Mouse (Mus musculus) left cerebral cortex, postnatal 10 days (tissue): ENCODE data around the gene Atp5k. TPM values are rescaled to one million over a fixed set of nuclear protein-coding genes. Genes with fewer than 3 reads are reported as not detected.

Source experiments
- DNase-seq, 2 experiments: peaks; one replicate each; pipeline ENCODE4 v3.0.0; 2021 to 2022; ENCODE audit warnings: low spot score in 2 of 2, mixed read lengths in 1 of 2; ENCODE audit errors: extremely low spot score in 1 of 2
- intact Hi-C: fragments of 180-260 bp; cut with DNase I; formaldehyde crosslinking; loops from one replicate; pipeline ENCODE4 v1.15.1; 2025
- total RNA-seq, 2 experiments: library from RNA; stranded (reverse); gene quantifications; 2 replicates each; pipeline ENCODE4 v1.2.3; 2021

Atp5k gene
- 100 to 1,000 TPM; 252 to 262 TPM for total RNA-seq

- peak; percentile 92 to 94 for DNase-seq
- intact Hi-C loops: loop anchor here (5.0 kb wide), 1 partner anchor 67 kb away; the partner anchor contains the start of gene Gm42517
Measured at GRCm38 (mm10) chr5:108433804-108434587, at the start of gene Atp5k. Gene Atp5k (minus strand): TSS chr5:108434448.

GRCm38 (mm10) chr5:108483006-108483405, 48.8 kb upstream of the Atp5k start:
- intact Hi-C loops: no loop called here
- DNase-seq: no peak

- DNase-seq: no peak
- intact Hi-C loops: no loop called here
Measured at GRCm38 (mm10) chr5:108475977-108476376, 41.7 kb upstream of the Atp5k start.

DNA sequence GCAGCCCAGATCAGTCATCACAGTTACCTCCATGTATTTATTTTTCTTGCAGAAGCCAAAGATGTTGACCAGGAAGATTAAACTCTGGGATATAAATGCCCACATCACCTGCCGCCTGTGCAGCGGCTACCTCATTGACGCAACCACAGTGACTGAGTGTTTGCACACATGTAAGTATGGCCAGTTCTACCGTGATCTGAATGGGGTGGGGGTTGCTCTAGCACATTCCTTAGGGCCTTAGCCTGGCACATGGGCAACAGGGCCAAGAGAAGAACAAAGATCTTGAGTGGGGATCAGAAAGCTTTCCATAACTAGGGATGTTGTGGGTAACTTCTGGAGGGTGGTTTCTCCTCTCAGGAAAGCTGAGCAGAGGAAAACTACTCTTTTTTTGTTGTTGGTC, 39.5 kb upstream of the Atp5k start:
- DNase-seq: no peak
- intact Hi-C loops: no loop called here

- intact Hi-C loops: no loop called here
- DNase-seq: no peak
Measured at GRCm38 (mm10) chr5:108469617-108470016, 35.4 kb upstream of the Atp5k start.

DNA sequence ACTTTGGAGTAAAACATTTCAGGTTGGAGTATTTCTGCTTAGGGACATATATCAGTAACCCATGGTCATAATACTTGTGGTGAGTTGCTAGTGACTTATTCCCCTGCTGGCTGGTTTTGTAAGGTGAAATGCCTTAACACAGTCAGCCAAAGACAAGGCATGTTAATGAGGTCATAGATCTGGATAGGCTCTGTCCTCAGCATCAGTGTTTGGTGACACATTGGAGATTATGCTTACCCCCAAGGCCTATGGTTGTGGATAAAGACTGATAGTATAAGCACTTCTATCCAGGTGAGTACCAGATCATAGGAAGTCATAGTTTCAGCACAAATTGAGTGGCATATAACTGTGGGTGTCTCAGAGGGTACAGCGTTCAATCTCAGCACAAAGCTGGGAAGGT, 32.4 kb upstream of the Atp5k start:
- no peak for DNase-seq
- intact Hi-C loops: no loop called here

- no peak for DNase-seq
- intact Hi-C loops: no loop called here
Measured at GRCm38 (mm10) chr5:108465131-108465891, 31.1 kb upstream of the Atp5k start.

DNA sequence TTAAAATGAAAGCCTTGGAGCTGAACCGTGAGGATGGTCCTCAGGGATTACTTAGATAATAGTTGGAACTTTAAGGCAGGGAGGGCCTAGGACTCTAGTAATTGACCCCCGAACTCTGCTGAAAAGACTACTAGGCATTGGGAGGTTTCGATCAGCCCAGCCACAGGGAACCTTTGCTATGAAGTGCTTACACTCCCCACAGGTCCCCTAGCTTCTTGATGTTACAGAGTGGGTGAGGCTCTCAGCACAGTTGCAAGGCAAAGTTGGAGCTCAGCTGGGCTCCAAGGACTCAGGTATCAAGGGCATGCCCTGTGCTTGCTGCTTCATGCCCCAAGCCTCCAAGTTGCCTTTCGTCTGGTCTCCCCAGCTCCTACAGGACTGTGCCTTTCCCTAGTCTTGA, 28.2 kb upstream of the Atp5k start:
- intact Hi-C loops: loop anchor here (5.0 kb wide), 1 partner anchor 95 kb away; the partner anchor contains the start of gene Gm42517

GRCm38 (mm10) chr5:108461082-108462065, 27.1 kb upstream of the Atp5k start, which contains the start of gene Pcgf3:
Gene Pcgf3 (plus strand): TSS chr5:108461232.
- intact Hi-C loops: loop anchor here (5.0 kb wide), 1 partner anchor 94 kb away; the partner anchor contains the start of gene Gm42517
- DNase-seq: peak; percentile 95 to 98

More for the DNA sequence above, 28.2 kb upstream of the Atp5k start:
- no peak for DNase-seq

DNA sequence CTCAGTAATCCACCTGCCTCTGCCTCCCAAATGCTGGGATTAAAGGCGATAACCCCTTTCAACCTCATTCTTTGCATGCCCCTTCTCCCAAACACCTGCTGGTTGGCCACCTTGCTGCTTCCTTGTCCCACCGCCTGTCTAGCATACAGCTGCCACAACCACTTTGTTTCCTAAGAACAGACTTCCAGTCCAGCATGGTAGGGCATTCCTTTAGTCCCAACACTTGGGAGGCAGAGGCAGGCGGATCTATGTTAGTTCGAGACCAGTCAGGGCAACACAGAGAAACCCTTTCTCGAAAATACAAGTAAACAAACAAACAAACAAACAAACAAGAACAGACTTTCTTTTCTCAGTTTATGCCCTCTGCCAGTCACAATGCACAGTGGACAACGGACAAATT, 26.2 kb upstream of the Atp5k start:
- DNase-seq: no peak
- intact Hi-C loops: loop anchor here (5.0 kb wide), 1 partner anchor 93 kb away; the partner anchor contains the start of gene Gm42517

DNA sequence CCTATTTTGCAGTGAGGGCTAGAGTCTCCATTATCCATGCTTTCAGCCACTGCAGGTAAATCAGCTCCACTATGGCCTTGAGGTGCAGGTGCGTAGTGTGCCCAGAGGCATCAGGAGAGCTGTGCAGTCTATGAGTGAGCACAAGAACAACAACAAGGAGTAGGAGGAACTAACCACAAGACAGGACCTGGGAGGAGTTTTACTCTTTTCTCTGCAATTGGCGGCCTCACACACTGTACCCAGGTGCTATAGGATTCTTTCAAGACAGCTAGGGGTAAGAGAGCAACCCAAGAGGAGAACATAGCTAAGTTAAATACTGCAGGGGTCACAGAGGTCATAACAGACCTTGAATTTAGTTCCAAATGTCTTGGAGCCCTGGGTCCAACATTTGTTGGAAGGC, 24.5 kb upstream of the Atp5k start:
- intact Hi-C loops: no loop called here
- no peak for DNase-seq

DNA sequence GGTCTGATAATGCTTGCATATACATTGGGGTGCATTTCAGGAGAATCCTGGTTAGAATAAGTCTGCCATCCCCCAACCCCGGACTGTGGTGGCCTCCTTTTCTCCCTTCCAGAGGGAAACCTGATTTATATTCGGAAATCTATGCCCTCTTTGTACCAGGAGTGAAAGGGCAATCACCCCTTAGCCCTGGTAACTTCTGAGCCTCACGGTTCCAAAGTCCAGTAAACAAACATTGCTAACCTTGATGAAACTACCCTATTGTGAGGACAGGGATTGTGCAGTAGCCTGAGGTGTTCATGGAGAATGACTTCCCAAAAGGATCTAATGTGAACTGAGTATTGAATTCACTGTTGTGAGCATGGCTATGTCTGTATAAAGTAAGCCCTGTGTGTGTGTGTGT, 19.8 kb upstream of the Atp5k start:
- intact Hi-C loops: no loop called here
- no peak for DNase-seq

DNA sequence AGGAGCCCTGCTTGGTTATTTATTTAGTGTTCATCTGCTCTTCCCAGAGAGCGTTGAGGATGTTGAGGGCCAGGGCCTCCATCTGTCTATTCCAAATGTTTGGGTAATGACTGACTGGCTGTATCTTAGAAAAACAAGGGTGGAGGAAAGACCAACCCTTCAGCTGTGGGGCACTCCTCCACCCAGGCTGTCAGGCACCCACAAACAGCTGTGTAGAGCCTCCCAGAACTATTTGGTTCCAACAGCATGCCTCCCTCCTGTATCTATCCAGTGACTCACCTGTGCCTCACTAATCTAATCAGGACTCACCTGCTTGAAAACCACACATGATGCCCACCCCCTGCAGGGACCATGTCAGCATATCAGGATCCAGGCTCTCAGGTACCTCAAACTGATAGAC, 18.2 kb upstream of the Atp5k start:
- no peak for DNase-seq
- intact Hi-C loops: no loop called here

GRCm38 (mm10) chr5:108451611-108452010, 17.4 kb upstream of the Atp5k start:
- no peak for DNase-seq
- intact Hi-C loops: no loop called here

DNA sequence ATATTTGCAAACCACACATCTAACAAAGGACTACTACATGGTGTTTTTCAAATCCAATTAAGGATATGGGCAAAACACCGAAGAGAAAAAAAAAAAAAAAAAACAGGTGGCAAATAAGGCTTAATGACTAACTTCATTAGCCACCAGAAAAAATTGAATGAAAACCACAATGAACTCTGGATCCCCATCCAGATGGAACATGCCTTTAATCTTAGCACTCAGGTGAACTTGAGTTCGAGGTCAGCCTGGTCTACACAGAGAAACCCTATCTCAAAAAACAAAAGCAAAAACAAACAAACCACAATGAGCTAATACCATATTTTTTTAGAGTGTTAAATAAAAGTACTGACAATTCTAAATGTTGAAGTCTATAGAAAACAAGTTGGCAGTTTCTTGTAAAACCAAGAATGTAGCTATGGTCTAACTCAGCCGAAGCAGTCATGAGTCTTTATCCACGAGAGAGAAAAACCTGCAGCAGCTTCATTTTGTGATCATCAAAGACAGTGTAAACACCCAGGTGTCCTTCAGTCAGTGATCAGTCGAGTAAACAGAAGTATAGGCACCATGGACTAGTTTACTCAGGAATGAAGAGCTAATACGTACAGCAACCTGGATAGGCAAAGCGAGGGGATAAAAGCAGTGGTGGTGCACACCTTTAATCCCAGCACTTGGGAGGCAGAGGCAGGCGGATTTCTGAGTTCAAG, 16.7 kb upstream of the Atp5k start:
- intact Hi-C loops: no loop called here
- DNase-seq: no peak

- intact Hi-C loops: no loop called here
- DNase-seq: peak in 1 of 2 experiments; percentile 79
Measured at GRCm38 (mm10) chr5:108448785-108449668, 14.8 kb upstream of the Atp5k start, which contains the start of gene Mfsd7a. Gene Mfsd7a (minus strand): TSS chr5:108448891.

- intact Hi-C loops: no loop called here
- DNase-seq: no peak
Measured at GRCm38 (mm10) chr5:108447857-108448256, 13.6 kb upstream of the Atp5k start.
